Mouse (Mus musculus) spleen, adult 2 months (tissue): ENCODE results near the gene Map7.

ENCODE experiments used
- CTCF ChIP-seq: fragments of 200-500 bp; IDR thresholded peaks from 2 replicates; pipeline ENCODE4 v1.5.1; 2011; ENCODE audit warnings: mild to moderate bottlenecking, inconsistent platforms; ENCODE audit not compliant: insufficient read depth, insufficient read length, insufficient replicate concordance; ENCODE audit errors: extremely low read depth
- POLR2A ChIP-seq: fragments of 200-500 bp; IDR thresholded peaks from 2 replicates; pipeline ENCODE4 v1.6.1; 2011; ENCODE audit warnings: low read depth, low read length, inconsistent platforms

- TF ChIP-seq POLR2A (no peak), CTCF (no peak)
Observed at GRCm38 (mm10) chr10:20262896-20263295, 114.6 kb downstream of the Map7 start.
